Mouse (Mus musculus) spleen, adult 2 months (tissue): ENCODE data around the gene Rab11fip5. TPM values are rescaled to one million over a fixed set of nuclear protein-coding genes. Genes with fewer than 3 reads are reported as not detected.

ENCODE experiments used
- DNase-seq, 2 experiments: peaks; one replicate each; pipeline versions ENCODE4 v3.0.0 to v3.0.0-alpha.2; 2012 to 2021; ENCODE audit warnings: low spot score in 2 of 2, low read depth in 1 of 2
- H3K27ac ChIP-seq: fragments of 200-500 bp; 2 replicates; pipeline ENCODE4 v1.5.1; 2012; ENCODE audit warnings: low read length, inconsistent platforms; ENCODE audit not compliant: insufficient read depth
- H3K27me3 ChIP-seq: fragments of 200-500 bp; 2 replicates; pipeline ENCODE4 v1.6.1; 2012; ENCODE audit warnings: mild to moderate bottlenecking, moderate library complexity, low read length, inconsistent platforms; ENCODE audit not compliant: control insufficient read depth, insufficient read depth
- H3K36me3 ChIP-seq: fragments of 200-500 bp; 2 replicates; pipeline ENCODE4 v1.6.1; 2012; ENCODE audit warnings: mild to moderate bottlenecking, low read length, inconsistent platforms; ENCODE audit not compliant: control insufficient read depth, insufficient read depth
- H3K4me1 ChIP-seq: fragments of 200-500 bp; 2 replicates; pipeline ENCODE4 v1.6.1; 2011; ENCODE audit warnings: inconsistent platforms; ENCODE audit not compliant: control insufficient read depth, insufficient read depth, insufficient read length
- H3K4me3 ChIP-seq: fragments of 200-500 bp; 2 replicates; pipeline ENCODE4 v1.5.1; 2011; ENCODE audit warnings: mild to moderate bottlenecking, inconsistent platforms; ENCODE audit not compliant: insufficient read depth, insufficient read length; ENCODE audit errors: extremely low read depth
- CTCF ChIP-seq: fragments of 200-500 bp; IDR thresholded peaks from 2 replicates; pipeline ENCODE4 v1.5.1; 2011; ENCODE audit warnings: mild to moderate bottlenecking, inconsistent platforms; ENCODE audit not compliant: insufficient read depth, insufficient read length, insufficient replicate concordance; ENCODE audit errors: extremely low read depth
- POLR2A ChIP-seq: fragments of 200-500 bp; IDR thresholded peaks from 2 replicates; pipeline ENCODE4 v1.6.1; 2011; ENCODE audit warnings: low read depth, low read length, inconsistent platforms
- WGBS: fragments of 180-500 bp; shearing (Covaris S2); methylation state at CpG from one replicate; pipeline ENCODE4 v1.1.7; 2018; 5-methylcytosine and 5-hydroxymethylcytosine counted together
- polyA plus RNA-seq: library from polyadenylated mRNA; depleted of rRNA; stranded (reverse); fragments of >200 nt; gene quantifications from 2 replicates; pipeline ENCODE4 v1.2.3, GENCODE M21; 2012; rRNA removed

The Rab11fip5 gene
- polyA plus RNA-seq, 1 experiment: 10.1 TPM

DNA sequence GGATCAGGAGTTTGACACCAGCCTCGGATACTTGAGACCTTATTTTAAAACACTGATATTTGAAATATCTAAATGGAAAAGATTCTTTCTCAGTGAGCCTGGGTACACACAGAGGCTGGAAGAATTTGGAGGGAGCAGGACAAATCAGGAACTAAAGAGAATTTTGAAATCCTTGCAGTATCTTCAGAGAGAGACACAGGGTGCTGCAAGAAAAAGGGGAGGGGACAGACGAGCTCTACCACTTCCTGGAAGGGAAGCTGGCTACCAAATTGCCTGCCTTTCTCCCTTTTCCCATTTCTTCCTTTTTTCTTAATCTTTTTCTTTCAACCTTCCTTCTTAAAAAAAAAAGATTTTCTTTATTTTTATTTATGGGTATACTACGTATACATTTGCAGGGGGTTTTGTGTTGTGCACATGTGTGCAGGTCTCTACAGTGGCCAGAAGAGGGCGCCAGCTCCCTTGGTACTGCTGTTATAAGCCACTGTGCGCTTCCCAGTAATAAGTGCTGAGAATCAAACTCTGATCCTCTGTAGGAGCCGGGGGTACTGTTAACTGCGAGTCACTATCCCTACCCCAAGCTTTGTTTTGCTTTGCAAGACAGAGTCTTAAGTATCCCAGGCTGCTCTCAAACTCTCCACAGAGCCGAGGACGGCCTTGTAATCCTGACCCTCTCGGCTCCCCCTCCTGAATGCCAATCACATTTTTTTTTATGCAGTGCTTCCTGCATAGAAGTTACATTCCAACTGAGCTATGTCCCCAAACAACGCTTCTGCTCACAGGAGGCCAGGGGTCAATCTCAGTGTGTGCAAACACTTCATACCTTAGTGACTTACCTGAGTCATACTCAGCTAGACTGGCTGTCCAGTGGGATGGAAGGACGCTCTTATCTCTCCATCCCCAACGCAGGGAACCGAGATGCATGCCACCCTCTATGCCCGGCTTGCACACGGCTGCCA lies 83.3 kb downstream of the Rab11fip5 start:
- Histone ChIP-seq H3K36me3 (no peaks in the 10 kb centered on the region), H3K27ac (no peak overlapping the region), H3K4me1 (peaks cover 24% of the 10 kb centered on the region; the same call in 1 of the 2 replicates), H3K27me3 (no peaks in the 10 kb centered on the region), H3K4me3 (no peak overlapping the region)
- TF ChIP-seq CTCF (peak; percentile 2; the same call in 1 of the 2 replicates), POLR2A (no peak)
- WGBS: 88% methylated on average over 16 of the region's 16 CpGs
- no peak for DNase-seq

GRCm38 (mm10) chr6:85288193-85288857 lies 86.1 kb downstream of the Rab11fip5 start:
- TF ChIP-seq POLR2A (no peak), CTCF (no peak)
- Histone ChIP-seq H3K4me1 (peaks cover 6% of the 10 kb centered on the region; the same call in 1 of the 2 replicates), H3K27me3 (no peaks in the 10 kb centered on the region), H3K4me3 (no peak overlapping the region), H3K27ac (no peak overlapping the region), H3K36me3 (no peaks in the 10 kb centered on the region)
- DNase-seq: no peak
- 75% methylated on average over 4 of the region's 4 CpGs for WGBS

GRCm38 (mm10) chr6:85286283-85287047 lies 88.0 kb downstream of the Rab11fip5 start:
- WGBS: 86% methylated on average over 13 of the region's 13 CpGs
- Histone ChIP-seq H3K36me3 (no peaks in the 10 kb centered on the region), H3K27ac (no peak overlapping the region), H3K4me3 (no peak overlapping the region), H3K4me1 (no peaks in the 10 kb centered on the region), H3K27me3 (no peaks in the 10 kb centered on the region)
- TF ChIP-seq POLR2A (no peak), CTCF (no peak)
- no peak for DNase-seq

Other genes starting within 250 kb of the Rab11fip5 start
- gene Spr, start 236.9 kb downstream of the Rab11fip5 start, polyA plus RNA-seq: 10.2 and 10.3 TPM in 2 replicates
- gene Emx1, start 187.2 kb downstream of the Rab11fip5 start, polyA plus RNA-seq: not detected in 2 replicates
- 3.5 and 6.2 TPM in 2 replicates for gene Sfxn5, start 41.2 kb downstream of the Rab11fip5 start, polyA plus RNA-seq
- not detected in 2 replicates for gene Noto, start 49.3 kb upstream of the Rab11fip5 start, polyA plus RNA-seq
- gene Smyd5, start 57.4 kb upstream of the Rab11fip5 start, polyA plus RNA-seq: 21.7 and 25.5 TPM in 2 replicates
- 71.3 and 73.5 TPM in 2 replicates for gene Cct7, start 76.9 kb upstream of the Rab11fip5 start, polyA plus RNA-seq
- gene Pradc1, start 77.3 kb upstream of the Rab11fip5 start, polyA plus RNA-seq: 13.9 and 16.5 TPM in 2 replicates
- 0.04 TPM in 2 replicates for gene Fbxo41, start 128.4 kb upstream of the Rab11fip5 start, polyA plus RNA-seq
- 0.04 and 0.18 TPM in 2 replicates for gene Egr4, start 139.0 kb upstream of the Rab11fip5 start, polyA plus RNA-seq
- 0.35 and 0.41 TPM in 2 replicates for gene Alms1, start 212.9 kb upstream of the Rab11fip5 start, polyA plus RNA-seq